Mouse (Mus musculus) cerebellum, adult 11 months (tissue): ENCODE data around the gene Lrriq1.

Experiments
- DNase-seq: peaks from one replicate; pipeline ENCODE4 v3.0.0; 2022

The Lrriq1 gene

GRCm38 (mm10) chr10:103235707-103236459 is at the start of gene Lrriq1:
TSS of gene Lrriq1 (minus strand) at chr10:103236322.
- DNase-seq: peak; percentile 15

- no peak for DNase-seq
Measured at GRCm38 (mm10) chr10:103253842-103254803, 18.0 kb upstream of the Lrriq1 start.

- no peak for DNase-seq
Measured at GRCm38 (mm10) chr10:103236460-103236772, 294 bp upstream of the Lrriq1 start.

GRCm38 (mm10) chr10:103226646-103227045 is 9.5 kb downstream of the Lrriq1 start:
- DNase-seq: no peak

GRCm38 (mm10) chr10:103194655-103195328 is 41.3 kb downstream of the Lrriq1 start:
- DNase-seq: no peak

GRCm38 (mm10) chr10:103145769-103146379 is 90.2 kb downstream of the Lrriq1 start:
- DNase-seq: no peak

GRCm38 (mm10) chr10:103144927-103145768 is 91.0 kb downstream of the Lrriq1 start:
- no peak for DNase-seq

GRCm38 (mm10) chr10:103142526-103142925 is 93.6 kb downstream of the Lrriq1 start:
- DNase-seq: no peak

GRCm38 (mm10) chr10:103141532-103141931 is 94.6 kb downstream of the Lrriq1 start:
- no peak for DNase-seq

- no peak for DNase-seq
Measured at GRCm38 (mm10) chr10:103140609-103141008, 95.5 kb downstream of the Lrriq1 start.

- no peak for DNase-seq
Measured at GRCm38 (mm10) chr10:103114629-103115028, 121.5 kb downstream of the Lrriq1 start.

GRCm38 (mm10) chr10:103108090-103108489 is 128.0 kb downstream of the Lrriq1 start:
- DNase-seq: no peak

GRCm38 (mm10) chr10:103086101-103086500 is 150.0 kb downstream of the Lrriq1 start:
- DNase-seq: no peak

GRCm38 (mm10) chr10:103049593-103049992 is 186.5 kb downstream of the Lrriq1 start:
- no peak for DNase-seq

- DNase-seq: no peak
Measured at GRCm38 (mm10) chr10:103046623-103047022, 189.5 kb downstream of the Lrriq1 start.

GRCm38 (mm10) chr10:103045019-103045418 is 191.1 kb downstream of the Lrriq1 start:
- no peak for DNase-seq

- no peak for DNase-seq
Measured at GRCm38 (mm10) chr10:103035002-103035640, 201.0 kb downstream of the Lrriq1 start.

GRCm38 (mm10) chr10:103030931-103031330 is 205.2 kb downstream of the Lrriq1 start:
- DNase-seq: no peak

GRCm38 (mm10) chr10:103029730-103030490 is 206.2 kb downstream of the Lrriq1 start, which contains the start of gene Alx1:
TSS of gene Alx1 (minus strand) at chr10:103030215.
- no peak for DNase-seq

- DNase-seq: no peak
Measured at GRCm38 (mm10) chr10:103029132-103029729, 206.9 kb downstream of the Lrriq1 start.
